Comparison of ENCODE assay signal across 22 mouse cellular contexts in genomic region chr1:88641678-88642215, GRCm38 (mm10).
"Had no signal": no experiment of that assay in that cellular context is flagged by ENCODE, and none has a peak within 500 bp of the region (broad histone marks: within the 10 kb centered on the region; RNA-seq: fewer than 3 reads in every experiment).

No protein-coding gene starts in this region.

- H3K9ac ChIP-seq: liver, embryonic 13.5 days; liver, embryonic 15.5 days; liver, postnatal 0 days; lung, embryonic 15.5 days; midbrain, embryonic 13.5 days; midbrain, embryonic 15.5 days; neural tube, embryonic 13.5 days; neural tube, embryonic 15.5 days had no signal

- H3K36me3 ChIP-seq: liver, embryonic 13.5 days; liver, embryonic 15.5 days; lung, embryonic 15.5 days; midbrain, embryonic 13.5 days; midbrain, embryonic 15.5 days; neural tube, embryonic 13.5 days; neural tube, embryonic 15.5 days had no signal

- H3K4me3 ChIP-seq: liver, embryonic 13.5 days; liver, embryonic 15.5 days; lung, embryonic 15.5 days; megakaryocyte, embryonic 14.5 days; midbrain, embryonic 13.5 days; midbrain, embryonic 15.5 days; neural tube, embryonic 13.5 days; neural tube, embryonic 15.5 days had no signal

- H3K27me3 ChIP-seq: liver, embryonic 13.5 days; liver, embryonic 15.5 days; lung, embryonic 15.5 days; midbrain, embryonic 13.5 days; midbrain, embryonic 15.5 days; neural tube, embryonic 13.5 days; neural tube, embryonic 15.5 days had no signal

- DNase-seq: liver, embryonic 13.5 days; liver, postnatal 0 days; lung, adult 2 months; lung, postnatal 14 days; lung, postnatal 36 days; retina, postnatal 1 day; right cerebral cortex, adult 18-20 months; right cerebral cortex, postnatal 25 days; right cerebral cortex, postnatal 4 days; spleen, adult 18-20 months; thymus, postnatal 25 days had no signal

- ATAC-seq: liver, postnatal 0 days; lung, postnatal 0 days; midbrain, embryonic 13.5 days; midbrain, embryonic 15.5 days had no signal

- H3K4me2 ChIP-seq: liver, embryonic 11.5 days; liver, embryonic 13.5 days; liver, embryonic 15.5 days; lung, embryonic 15.5 days; midbrain, embryonic 11.5 days; midbrain, embryonic 13.5 days; midbrain, embryonic 15.5 days; neural tube, embryonic 13.5 days; neural tube, embryonic 15.5 days had no signal

- H3K27ac ChIP-seq: liver, embryonic 13.5 days; liver, embryonic 15.5 days; lung, embryonic 15.5 days; macrophage; midbrain, embryonic 13.5 days; midbrain, embryonic 15.5 days; neural tube, embryonic 13.5 days; neural tube, embryonic 15.5 days had no signal

- H3K9me3 ChIP-seq: liver, embryonic 13.5 days; liver, embryonic 15.5 days; lung, embryonic 15.5 days; megakaryocyte, embryonic 14.5 days; midbrain, embryonic 13.5 days; midbrain, embryonic 15.5 days; neural tube, embryonic 13.5 days; neural tube, embryonic 15.5 days had no signal
